Mouse (Mus musculus): ENCODE results near the gene Hist1h2aa.

Hist1h2aa gene

DNA sequence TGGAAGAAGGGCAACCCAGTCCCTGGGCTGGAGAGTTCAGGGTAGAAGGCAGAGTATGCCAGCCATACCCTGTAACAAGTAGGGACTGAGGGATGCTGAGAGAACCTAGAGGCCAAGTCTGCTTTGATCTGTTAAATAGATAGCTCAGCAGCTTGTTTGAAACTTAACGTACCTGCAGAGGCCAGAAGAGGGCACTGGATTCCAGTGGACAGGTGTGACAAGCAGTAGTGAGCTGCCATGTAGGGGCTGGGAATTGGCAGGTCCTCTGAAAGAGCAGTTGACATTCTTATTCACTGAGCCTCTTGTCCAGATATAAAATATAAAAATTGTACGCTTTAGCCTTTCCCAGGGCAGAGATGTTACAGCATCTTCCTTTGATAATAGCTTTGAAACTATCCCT lies 8.6 kb downstream of the Hist1h2aa start:
- DNase-seq (ENCODE audit: low spot score in 2 of 2) = no peak

- DNase-seq (ENCODE audit: low spot score in 2 of 2) = no peak
Measured at GRCm38 (mm10) chr13:23946254-23946653, 12.0 kb downstream of the Hist1h2aa start.

DNA sequence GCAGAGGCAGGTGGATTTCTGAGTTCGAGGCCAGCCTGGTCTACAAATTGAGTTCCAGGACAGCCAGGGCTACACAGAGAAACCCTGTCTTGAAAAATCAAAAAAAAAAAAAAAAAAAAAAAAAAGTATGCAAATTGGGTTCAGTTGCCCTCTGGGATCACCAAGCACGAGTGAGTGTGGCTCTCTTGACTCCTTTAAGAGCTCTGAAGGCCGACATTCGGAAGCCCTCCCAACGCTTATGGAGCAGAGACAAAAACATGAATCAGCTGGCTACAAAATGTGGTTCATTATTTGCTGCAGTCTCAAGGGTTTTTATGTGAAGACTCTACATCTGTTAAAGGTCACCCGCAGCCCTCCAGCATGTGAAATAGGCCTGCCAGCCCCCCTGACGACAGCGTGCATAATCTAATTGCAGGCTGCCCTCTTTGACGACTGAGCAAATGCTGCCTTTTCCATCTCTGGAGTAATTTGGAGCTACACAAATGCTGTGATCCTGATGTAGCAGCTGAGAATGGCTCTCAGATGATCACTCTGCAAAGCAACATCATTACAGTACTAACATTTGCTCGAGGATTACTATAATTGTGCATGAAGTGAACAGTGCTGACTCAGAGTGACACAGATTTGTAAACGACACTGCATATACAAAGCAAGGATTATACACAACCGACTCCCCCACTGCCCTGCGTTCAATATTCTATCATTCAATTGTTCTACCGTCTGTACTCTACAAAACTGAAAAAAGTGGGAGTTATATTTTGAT lies 15.4 kb downstream of the Hist1h2aa start:
- no peak for DNase-seq (ENCODE audit: low spot score in 2 of 2)

GRCm38 (mm10) chr13:23950928-23951327 lies 16.7 kb downstream of the Hist1h2aa start:
- peak in 1 of 2 experiments; percentile 23 for DNase-seq (ENCODE audit: low spot score in 2 of 2)

- no peak for DNase-seq (ENCODE audit: low spot score in 2 of 2)
Measured at GRCm38 (mm10) chr13:23959776-23960175, 25.5 kb downstream of the Hist1h2aa start.

- DNase-seq (ENCODE audit: low spot score in 2 of 2) = no peak
Measured at GRCm38 (mm10) chr13:23964909-23965308, 30.6 kb downstream of the Hist1h2aa start.

GRCm38 (mm10) chr13:23971870-23972269 lies 37.6 kb downstream of the Hist1h2aa start:
- no peak for DNase-seq (ENCODE audit: low spot score in 2 of 2)

GRCm38 (mm10) chr13:23972271-23972670 lies 38.0 kb downstream of the Hist1h2aa start:
- no peak for DNase-seq (ENCODE audit: low spot score in 2 of 2)

Measured in thymus, postnatal 10 days (tissue).